Mouse (Mus musculus): ENCODE results near the gene Cdh13.

DNA sequence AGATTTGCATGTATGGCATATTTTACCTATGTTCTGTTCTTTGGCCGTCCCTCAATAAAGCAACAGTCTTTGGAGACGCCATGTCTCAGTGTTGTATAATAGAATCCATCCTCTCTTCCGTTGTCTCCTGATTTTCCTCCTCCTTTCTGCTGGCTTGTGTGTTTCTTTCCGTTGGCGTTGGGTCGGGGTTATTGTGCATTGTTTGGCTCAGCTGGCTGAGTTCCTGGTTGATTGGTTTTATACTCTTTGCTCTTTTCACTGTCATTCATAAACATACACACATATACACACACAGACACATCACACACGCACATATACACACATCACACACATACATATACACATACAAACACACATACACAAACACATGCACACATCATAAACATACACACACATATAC is 470.6 kb downstream of the Cdh13 start:
- TF ChIP-seq CTCF (IDR thresholded peaks at IDR 0.05; ENCODE audit: control insufficient read depth, insufficient read depth, insufficient read length) (no peak), CEBPB (IDR thresholded peaks at IDR 0.05; ENCODE audit: low read depth) (no peak), MYOG (IDR thresholded peaks at IDR 0.05; ENCODE audit: control insufficient read depth, extremely low read depth, insufficient read length) (no peak), USF1 (IDR thresholded peaks at IDR 0.05; ENCODE audit: low read depth) (no peak), MYOD1 (IDR thresholded peaks at IDR 0.05; ENCODE audit: control insufficient read depth, insufficient read length, low read depth) (no peak)
